Mouse (Mus musculus) hindbrain, embryonic 13.5 days (tissue): ENCODE data around the gene Mydgf. TPM values are rescaled to one million over a fixed set of nuclear protein-coding genes. Genes with fewer than 3 reads are reported as not detected.

Experiments
- ATAC-seq: fragments of 200-750 bp; cut with Nextera tagmentation; 2 replicates; pipeline ENCODE4 v1.8.0; 2017; ENCODE audit warnings: moderate TSS enrichment; ENCODE audit not compliant: low FRiP score
- H3K27ac ChIP-seq: fragments of 300-500 bp; sonication (generic); 2 replicates; pipeline ENCODE4 v1.5.1; 2015; ENCODE audit warnings: inconsistent platforms, mild to moderate bottlenecking, moderate library complexity
- H3K27me3 ChIP-seq: fragments of 300-500 bp; sonication (generic); 2 replicates; pipeline ENCODE4 v1.6.1; 2015; ENCODE audit warnings: mild to moderate bottlenecking, inconsistent platforms
- H3K36me3 ChIP-seq: fragments of 300-500 bp; sonication (generic); 2 replicates; pipeline ENCODE4 v1.6.1; 2015; ENCODE audit warnings: mild to moderate bottlenecking, inconsistent platforms
- H3K4me1 ChIP-seq: fragments of 300-500 bp; sonication (generic); replicated peaks from 2 replicates; pipeline ENCODE4 v1.6.1; 2015; ENCODE audit warnings: inconsistent platforms
- H3K4me2 ChIP-seq: fragments of 300-500 bp; sonication (generic); 2 replicates; pipeline ENCODE4 v1.6.1; 2015; ENCODE audit warnings: inconsistent platforms, mild to moderate bottlenecking, moderate library complexity
- H3K4me3 ChIP-seq: fragments of 300-500 bp; sonication (generic); 2 replicates; pipeline ENCODE4 v1.5.1; 2015; ENCODE audit warnings: mild to moderate bottlenecking, inconsistent platforms
- H3K9ac ChIP-seq: fragments of 300-500 bp; sonication (generic); 2 replicates; pipeline ENCODE4 v1.6.1; 2015; ENCODE audit warnings: mild to moderate bottlenecking, inconsistent platforms
- H3K9me3 ChIP-seq: fragments of 300-500 bp; sonication (generic); 2 replicates; pipeline ENCODE4 v1.6.1; 2016; ENCODE audit warnings: inconsistent platforms
- WGBS: fragments of 180-500 bp; shearing (Covaris S2); methylation state at CpG from one replicate; pipeline ENCODE4 v1.1.7; 2015; 5-methylcytosine and 5-hydroxymethylcytosine counted together
- polyA plus RNA-seq: library from polyadenylated mRNA; unstranded; fragments of >200 nt; fragmentation: Nextera tagmentation; extraction: Ambion mirVana; gene quantifications from 2 replicates; pipeline ENCODE4 v1.2.1, GENCODE M21; 2015

Gene Mydgf
- polyA plus RNA-seq, 1 experiment from 2014 or later: 69.2 TPM

DNA sequence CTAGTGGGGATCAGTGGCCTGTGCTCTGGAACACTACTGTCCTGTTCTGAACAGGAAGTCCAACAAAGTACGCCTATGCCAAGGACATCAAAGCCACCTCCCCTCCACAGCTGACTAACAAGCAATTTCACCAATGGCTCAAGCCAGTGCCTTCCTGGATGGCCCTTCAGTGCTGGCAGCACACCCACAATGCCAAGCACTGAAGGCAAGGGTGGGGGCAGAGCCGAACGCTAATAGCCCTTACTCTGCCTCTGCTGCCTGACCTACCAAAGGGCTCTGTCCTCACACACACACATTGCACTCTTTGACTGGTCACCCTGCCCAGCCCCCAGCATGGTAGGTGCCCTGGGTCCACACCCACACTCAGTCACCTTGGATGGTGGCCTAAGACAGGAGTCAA lies 25.1 kb upstream of the Mydgf start:
- no peak overlapping the region for H3K4me3 ChIP-seq
- H3K4me2 ChIP-seq: no peak overlapping the region
- no peak overlapping the region for H3K27ac ChIP-seq
- H3K4me1 ChIP-seq: peaks cover 8% of the 10 kb centered on the region
- no peaks in the 10 kb centered on the region for H3K27me3 ChIP-seq
- H3K9me3 ChIP-seq: no peaks in the 10 kb centered on the region
- no peak for ATAC-seq
- 97% methylated on average over 3 of the region's 3 CpGs for WGBS
- H3K36me3 ChIP-seq: peaks cover 85% of the 10 kb centered on the region
- H3K9ac ChIP-seq: peak overlapping the region; percentile 35; the same call in 1 of the 2 replicates

- ATAC-seq: no peak
- Histone ChIP-seq H3K4me2 (no peak overlapping the region), H3K27ac (no peak overlapping the region), H3K27me3 (no peaks in the 10 kb centered on the region), H3K9me3 (no peaks in the 10 kb centered on the region), H3K9ac (no peak overlapping the region), H3K36me3 (peaks cover 93% of the 10 kb centered on the region), H3K4me1 (peaks cover 7% of the 10 kb centered on the region), H3K4me3 (no peak overlapping the region)
- WGBS: 96% methylated on average over 9 of the region's 9 CpGs
Observed at GRCm38 (mm10) chr17:56207963-56208530, 24.3 kb upstream of the Mydgf start.

DNA sequence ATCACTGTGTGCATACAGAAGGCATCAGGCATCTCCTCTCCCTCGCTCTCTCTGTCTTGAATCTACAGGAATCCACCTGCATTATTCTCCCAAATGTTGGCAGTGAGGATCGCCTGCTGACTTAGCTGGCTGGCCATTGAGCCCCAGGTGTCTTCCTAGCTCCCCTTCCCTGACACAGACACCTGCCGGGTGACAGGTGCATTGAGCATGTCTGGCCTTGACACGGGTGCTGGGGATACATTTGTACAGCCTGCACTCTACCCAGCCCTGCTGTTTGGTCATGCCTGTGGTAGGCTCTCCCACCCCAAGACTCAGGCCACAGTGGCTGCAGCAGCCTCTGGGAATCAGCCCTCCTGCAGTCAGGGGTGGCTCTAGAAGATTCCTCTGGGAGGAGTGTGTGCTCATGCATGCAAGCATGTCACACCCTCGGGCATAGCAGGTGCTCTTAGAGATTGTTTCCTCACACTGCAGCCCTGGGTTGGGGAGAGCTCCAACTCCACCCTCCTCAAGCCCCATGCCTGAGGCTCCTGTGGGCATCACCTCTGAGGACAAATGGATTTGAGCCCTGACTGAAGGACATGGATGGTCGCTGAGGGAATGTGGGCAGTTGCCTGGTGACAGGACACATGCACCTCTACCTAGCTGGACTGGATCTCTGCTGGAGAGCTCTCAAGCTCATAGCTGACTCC lies 23.4 kb upstream of the Mydgf start:
- Histone ChIP-seq H3K4me1 (no peaks in the 10 kb centered on the region), H3K27me3 (no peaks in the 10 kb centered on the region), H3K4me2 (no peak overlapping the region), H3K9me3 (no peaks in the 10 kb centered on the region), H3K36me3 (peaks cover 100% of the 10 kb centered on the region), H3K4me3 (no peak overlapping the region), H3K27ac (no peak overlapping the region), H3K9ac (no peak overlapping the region)
- no peak for ATAC-seq
- 87% methylated on average over 6 of the region's 6 CpGs for WGBS

DNA sequence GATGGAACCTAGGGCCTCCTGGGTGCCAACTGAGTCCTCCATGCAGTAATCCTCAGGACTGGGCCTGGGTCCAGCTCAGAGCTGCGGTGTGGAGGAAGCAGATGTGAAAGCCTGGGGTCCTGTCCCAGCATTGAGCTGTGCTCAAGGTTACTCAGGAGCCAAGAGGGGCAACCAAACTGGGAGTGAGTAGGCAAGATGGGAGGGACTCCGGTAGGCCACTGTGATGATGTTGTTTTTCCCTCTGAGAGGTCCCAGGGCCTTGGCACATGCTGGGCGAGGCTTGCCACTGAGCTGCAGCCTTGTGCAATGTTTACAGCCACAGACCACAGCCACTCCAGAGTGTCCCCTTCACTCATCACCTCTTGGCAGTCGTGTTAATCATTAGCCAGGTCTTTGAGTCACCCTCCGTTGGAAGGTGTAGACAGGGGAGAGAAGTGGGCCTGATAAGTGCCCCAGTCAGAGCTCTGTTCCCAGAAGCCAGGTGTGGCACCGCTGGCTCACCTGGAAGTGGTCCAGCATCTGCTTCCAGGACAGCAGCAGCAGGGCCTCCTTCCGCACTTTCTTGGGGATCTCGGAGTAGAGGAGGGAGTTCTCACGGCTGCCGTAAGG lies 22.7 kb upstream of the Mydgf start:
- H3K36me3 ChIP-seq: peaks cover 100% of the 10 kb centered on the region
- H3K27me3 ChIP-seq: no peaks in the 10 kb centered on the region
- no peak overlapping the region for H3K4me3 ChIP-seq
- no peak overlapping the region for H3K27ac ChIP-seq
- ATAC-seq: no peak
- WGBS: 91% methylated on average over 10 of the region's 10 CpGs
- H3K4me2 ChIP-seq: no peak overlapping the region
- no peaks in the 10 kb centered on the region for H3K4me1 ChIP-seq
- no peak overlapping the region for H3K9ac ChIP-seq
- H3K9me3 ChIP-seq: no peaks in the 10 kb centered on the region

DNA sequence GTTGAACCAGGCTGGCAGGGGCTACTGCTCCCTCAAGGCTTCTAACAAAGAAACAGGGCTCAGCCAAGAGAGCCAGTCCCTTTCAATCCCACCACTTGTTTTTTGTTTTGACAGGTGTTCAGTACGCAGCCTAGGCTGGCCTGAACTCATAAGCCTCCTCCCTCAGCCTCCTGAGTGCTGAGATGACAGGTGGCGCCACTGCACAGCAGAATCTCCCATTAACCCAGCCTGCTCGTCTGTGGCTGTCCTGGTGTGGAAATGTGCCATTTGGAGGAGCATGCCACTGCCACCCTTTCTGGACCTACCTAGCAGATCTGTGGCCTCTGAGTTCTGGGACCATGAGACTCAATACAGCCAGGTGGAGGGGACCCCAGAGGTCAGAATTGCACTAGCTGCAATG lies 20.0 kb upstream of the Mydgf start:
- H3K9me3 ChIP-seq: no peaks in the 10 kb centered on the region
- H3K9ac ChIP-seq: no peak overlapping the region
- H3K27ac ChIP-seq: no peak overlapping the region
- no peaks in the 10 kb centered on the region for H3K27me3 ChIP-seq
- no peak for ATAC-seq
- H3K4me2 ChIP-seq: no peak overlapping the region
- H3K4me3 ChIP-seq: no peak overlapping the region
- 68% methylated on average over 3 of the region's 3 CpGs for WGBS
- H3K36me3 ChIP-seq: peaks cover 93% of the 10 kb centered on the region
- H3K4me1 ChIP-seq: no peaks in the 10 kb centered on the region

GRCm38 (mm10) chr17:56202476-56202875 lies 18.8 kb upstream of the Mydgf start:
- Histone ChIP-seq H3K4me3 (no peak overlapping the region), H3K9ac (no peak overlapping the region; the same call in 1 of the 2 replicates), H3K27ac (no peak overlapping the region), H3K9me3 (no peaks in the 10 kb centered on the region), H3K27me3 (no peaks in the 10 kb centered on the region), H3K4me2 (no peak overlapping the region), H3K4me1 (no peaks in the 10 kb centered on the region), H3K36me3 (peaks cover 93% of the 10 kb centered on the region)
- 95% methylated on average over 8 of the region's 8 CpGs for WGBS
- no peak for ATAC-seq

- Histone ChIP-seq H3K27me3 (no peaks in the 10 kb centered on the region), H3K4me3 (no peak overlapping the region), H3K9ac (no peak overlapping the region), H3K4me1 (no peaks in the 10 kb centered on the region), H3K4me2 (no peak overlapping the region), H3K9me3 (no peaks in the 10 kb centered on the region), H3K36me3 (peaks cover 93% of the 10 kb centered on the region), H3K27ac (no peak overlapping the region)
- no peak for ATAC-seq
- 65% methylated on average over 3 of the region's 3 CpGs for WGBS
Observed at GRCm38 (mm10) chr17:56201642-56202041, 17.9 kb upstream of the Mydgf start.

DNA sequence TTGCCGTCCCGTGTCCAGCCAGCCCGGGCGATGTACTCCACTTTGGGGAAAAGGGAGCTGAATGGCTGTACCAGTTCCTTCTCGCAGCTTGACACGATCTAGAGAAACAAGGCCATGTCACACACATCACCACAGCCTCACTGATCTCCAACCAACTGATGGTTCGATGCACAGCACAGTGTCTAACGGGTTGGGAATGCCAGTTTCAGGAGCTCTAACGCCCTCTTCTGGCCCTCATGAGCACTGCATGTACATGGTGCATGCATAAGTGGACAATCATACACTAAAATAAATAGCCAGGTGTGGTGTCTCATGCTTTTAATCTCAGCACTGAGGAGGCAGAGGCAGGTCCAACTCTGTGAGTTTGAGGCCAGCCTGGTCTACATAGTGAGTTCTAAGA lies 16.9 kb upstream of the Mydgf start:
- Histone ChIP-seq H3K4me3 (no peak overlapping the region), H3K36me3 (peaks cover 93% of the 10 kb centered on the region), H3K27me3 (no peaks in the 10 kb centered on the region), H3K27ac (no peak overlapping the region), H3K9me3 (no peaks in the 10 kb centered on the region), H3K4me2 (no peak overlapping the region), H3K4me1 (no peaks in the 10 kb centered on the region), H3K9ac (no peak overlapping the region)
- WGBS: 80% methylated on average over 9 of the region's 9 CpGs
- ATAC-seq: no peak

GRCm38 (mm10) chr17:56196860-56197259 lies 13.1 kb upstream of the Mydgf start:
- Histone ChIP-seq H3K4me3 (no peak overlapping the region), H3K4me1 (no peaks in the 10 kb centered on the region), H3K27ac (no peak overlapping the region), H3K4me2 (no peak overlapping the region), H3K9ac (no peak overlapping the region), H3K36me3 (peaks cover 93% of the 10 kb centered on the region), H3K9me3 (no peaks in the 10 kb centered on the region), H3K27me3 (no peaks in the 10 kb centered on the region)
- ATAC-seq: no peak
- 66% methylated on average over 2 of the region's 2 CpGs for WGBS

DNA sequence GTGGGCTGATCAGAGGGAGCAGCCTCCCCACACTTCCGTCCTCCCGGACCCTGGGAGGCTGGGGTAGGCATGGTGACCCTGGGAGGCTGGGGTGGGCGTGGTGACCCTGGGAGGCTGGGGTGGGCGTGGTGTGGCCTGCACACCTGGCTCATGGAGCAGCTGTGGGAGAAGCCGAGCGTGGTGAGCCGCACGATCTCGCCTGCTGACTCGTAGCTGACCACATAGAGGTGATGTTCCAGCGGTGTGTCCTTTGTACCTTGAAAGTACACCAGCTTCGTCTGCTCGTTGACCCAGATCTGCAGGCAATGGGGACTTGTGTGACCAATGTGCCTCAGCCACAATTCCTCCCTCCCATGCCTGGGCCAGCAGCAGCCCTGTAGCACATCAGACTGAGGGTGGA lies 11.0 kb upstream of the Mydgf start:
- Histone ChIP-seq H3K9me3 (no peaks in the 10 kb centered on the region), H3K27ac (no peak overlapping the region), H3K4me3 (no peak overlapping the region), H3K9ac (no peak overlapping the region), H3K4me1 (no peaks in the 10 kb centered on the region), H3K36me3 (peaks cover 98% of the 10 kb centered on the region), H3K27me3 (no peaks in the 10 kb centered on the region), H3K4me2 (no peak overlapping the region)
- no peak for ATAC-seq
- WGBS: 90% methylated on average over 13 of the region's 13 CpGs

DNA sequence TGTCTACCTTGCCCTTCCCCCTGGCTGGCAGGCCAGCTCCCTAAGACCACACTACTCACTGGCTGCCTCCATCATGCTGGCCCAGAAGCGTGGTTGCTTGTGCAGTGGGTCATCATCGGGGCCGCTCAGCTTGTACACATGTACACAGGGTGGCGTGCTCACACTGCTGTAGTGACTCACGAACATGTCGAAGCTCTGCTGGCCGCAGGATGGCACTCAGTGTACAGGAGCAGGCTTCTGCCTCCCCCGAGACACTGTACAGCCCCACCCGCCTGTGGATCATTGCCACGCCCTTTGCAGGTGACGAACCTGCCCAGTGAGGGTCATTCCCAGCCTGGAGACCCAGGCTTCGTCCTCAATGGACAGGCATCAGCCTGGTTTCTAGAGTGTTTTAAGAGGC lies 10.6 kb upstream of the Mydgf start:
- no peak for ATAC-seq
- no peaks in the 10 kb centered on the region for H3K4me1 ChIP-seq
- H3K27me3 ChIP-seq: no peaks in the 10 kb centered on the region
- 93% methylated on average over 12 of the region's 12 CpGs for WGBS
- H3K4me3 ChIP-seq: no peak overlapping the region
- no peaks in the 10 kb centered on the region for H3K9me3 ChIP-seq
- H3K4me2 ChIP-seq: no peak overlapping the region
- H3K36me3 ChIP-seq: peaks cover 99% of the 10 kb centered on the region
- no peak overlapping the region for H3K9ac ChIP-seq
- H3K27ac ChIP-seq: no peak overlapping the region

GRCm38 (mm10) chr17:56191266-56191665 lies 7.5 kb upstream of the Mydgf start:
- no peaks in the 10 kb centered on the region for H3K9me3 ChIP-seq
- H3K27me3 ChIP-seq: no peaks in the 10 kb centered on the region
- no peak for ATAC-seq
- no peak overlapping the region for H3K9ac ChIP-seq
- H3K27ac ChIP-seq: no peak overlapping the region
- no peak overlapping the region for H3K4me2 ChIP-seq
- WGBS: 86% methylated on average over 6 of the region's 6 CpGs
- H3K36me3 ChIP-seq: peaks cover 98% of the 10 kb centered on the region
- H3K4me1 ChIP-seq: peaks cover 2% of the 10 kb centered on the region; the same call in 1 of the 2 replicates
- no peak overlapping the region for H3K4me3 ChIP-seq
